Mouse (Mus musculus) urinary bladder, postnatal 10 days (tissue): ENCODE results near the gene Adad1.

ENCODE experiments used
- DNase-seq: peaks from one replicate; pipeline ENCODE4 v3.0.0; 2022; ENCODE audit warnings: low spot score

Gene Adad1

GRCm38 (mm10) chr3:37169283-37169682, 106.0 kb downstream of the Adad1 start:
- DNase-seq, result no peak
